Mouse (Mus musculus): ENCODE measurements around the gene Glt1d1. TPM values are rescaled to one million over a fixed set of nuclear protein-coding genes. Genes with fewer than 3 reads are reported as not detected.

The Glt1d1 gene
- total and polyA plus RNA-seq, 2 experiments: 9.7 to 38.2 TPM

DNA sequence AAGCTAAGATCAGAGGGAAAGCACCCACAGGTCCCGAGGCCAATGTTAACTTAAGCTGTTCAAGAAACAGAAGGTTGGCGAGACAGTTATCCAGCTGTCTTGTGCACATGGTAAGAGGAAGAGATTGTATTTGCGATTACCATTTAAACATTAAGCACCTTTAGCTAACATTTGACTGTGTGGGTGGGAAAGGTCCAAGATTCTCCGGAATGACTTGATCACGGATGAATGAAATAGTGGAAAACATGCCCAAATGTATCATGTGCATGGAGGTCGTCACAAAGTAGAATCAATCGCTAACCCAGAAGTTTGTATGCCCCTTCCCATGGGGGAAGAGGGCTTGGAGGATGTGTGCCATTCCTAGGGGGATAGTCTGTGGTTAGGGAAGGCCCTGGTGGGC is 1.6 kb downstream of the Glt1d1 start:
- peaks cover 27% of the 10 kb centered on the region for H3K4me1 ChIP-seq (ENCODE audit: control insufficient read depth, insufficient read depth, low read length)
- DNase-seq (ENCODE audit: extremely low read depth, low read depth, low spot score): no peak
- H3K4me3 ChIP-seq (ENCODE audit: insufficient read depth, low read depth, low read length): peak overlapping the region; percentile 18; the same call in 1 of the 2 replicates
- peak overlapping the region; percentile 49 for H3K9ac ChIP-seq (ENCODE audit: low read depth, low read length)
- H3K27ac ChIP-seq (replicated peaks; ENCODE audit: insufficient read depth, low read depth, low read length): peak overlapping the region; percentile 73
- WGBS: 24% methylated on average over 7 of the region's 7 CpGs
- peaks cover 2% of the 10 kb centered on the region; the same call in 1 of the 2 replicates for H3K36me3 ChIP-seq (ENCODE audit: control insufficient read depth, insufficient read depth, low read length)
- TF ChIP-seq POLR2A (IDR thresholded peaks at IDR 0.05; ENCODE audit: extremely low read depth, insufficient read depth, low read length) (no peak), CTCF (IDR thresholded peaks at IDR 0.05; ENCODE audit: low read depth, low read length) (no peak)
- H3K27me3 ChIP-seq (ENCODE audit: control insufficient read depth, insufficient read depth, low read length): no peaks in the 10 kb centered on the region
- H3K79me2 ChIP-seq (ENCODE audit: control insufficient read depth, insufficient read depth, low read length): peaks cover 13% of the 10 kb centered on the region; the same call in 1 of the 2 replicates

DNA sequence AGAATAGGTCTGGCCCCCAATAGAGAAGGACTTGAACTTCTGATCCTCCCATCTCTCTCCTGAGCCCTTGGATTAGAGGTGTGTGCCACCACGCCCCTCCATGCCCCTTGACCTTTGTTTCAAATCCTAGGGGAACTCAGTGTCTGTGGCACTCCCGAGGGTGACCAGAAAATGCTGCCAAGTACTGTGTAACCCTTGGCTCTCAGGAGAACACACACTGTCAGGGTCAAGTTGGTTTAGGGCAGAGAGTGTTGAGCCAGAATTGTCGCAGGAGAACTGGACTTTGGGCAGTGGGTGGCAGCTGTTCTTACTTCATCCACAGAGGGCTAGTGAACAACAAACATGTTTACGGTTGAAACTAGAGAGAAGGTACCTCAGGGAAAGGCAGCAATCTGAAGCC is 5.6 kb downstream of the Glt1d1 start:
- Histone ChIP-seq H3K9ac (ENCODE audit: low read depth, low read length) (peak overlapping the region; percentile 60), H3K36me3 (ENCODE audit: control insufficient read depth, insufficient read depth, low read length) (peaks cover 7% of the 10 kb centered on the region), H3K79me2 (ENCODE audit: control insufficient read depth, insufficient read depth, low read length) (peaks cover 25% of the 10 kb centered on the region), H3K4me1 (ENCODE audit: control insufficient read depth, insufficient read depth, low read length) (peaks cover 38% of the 10 kb centered on the region), H3K27me3 (ENCODE audit: control insufficient read depth, insufficient read depth, low read length) (no peaks in the 10 kb centered on the region), H3K27ac (replicated peaks; ENCODE audit: insufficient read depth, low read depth, low read length) (peak overlapping the region; percentile 90), H3K4me3 (ENCODE audit: insufficient read depth, low read depth, low read length) (peak overlapping the region; percentile 21; the same call in 1 of the 2 replicates)
- TF ChIP-seq CTCF (IDR thresholded peaks at IDR 0.05; ENCODE audit: low read depth, low read length) (no peak), POLR2A (IDR thresholded peaks at IDR 0.05; ENCODE audit: extremely low read depth, insufficient read depth, low read length) (no peak)
- WGBS: 16% methylated on average over 4 of the region's 4 CpGs
- peak; percentile 100 for DNase-seq (ENCODE audit: extremely low read depth, low read depth, low spot score)

DNA sequence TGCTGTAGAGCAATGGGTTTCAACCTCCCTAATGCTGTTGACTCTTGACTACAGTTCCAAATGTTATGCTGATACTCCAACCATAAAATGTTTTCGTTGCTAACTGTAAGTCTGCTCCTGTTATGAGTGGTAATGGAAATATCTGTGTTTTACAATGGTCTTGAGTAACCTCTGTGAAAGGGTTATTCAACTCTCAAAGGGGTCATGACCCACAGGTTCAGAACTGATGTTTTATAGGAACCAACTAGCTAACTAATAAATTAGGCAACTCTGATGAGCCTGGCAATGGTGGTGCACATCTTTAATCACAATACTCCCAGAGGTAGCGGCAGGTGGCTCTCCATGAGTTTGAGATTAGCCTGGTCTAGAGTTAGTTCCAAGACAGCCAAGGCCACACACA is 6.1 kb downstream of the Glt1d1 start:
- Histone ChIP-seq H3K4me1 (ENCODE audit: control insufficient read depth, insufficient read depth, low read length) (peaks cover 38% of the 10 kb centered on the region), H3K27me3 (ENCODE audit: control insufficient read depth, insufficient read depth, low read length) (no peaks in the 10 kb centered on the region), H3K9ac (ENCODE audit: low read depth, low read length) (peak overlapping the region; percentile 60), H3K4me3 (ENCODE audit: insufficient read depth, low read depth, low read length) (no peak overlapping the region; the same call in 1 of the 2 replicates), H3K36me3 (ENCODE audit: control insufficient read depth, insufficient read depth, low read length) (peaks cover 7% of the 10 kb centered on the region), H3K27ac (replicated peaks; ENCODE audit: insufficient read depth, low read depth, low read length) (peak overlapping the region; percentile 90), H3K79me2 (ENCODE audit: control insufficient read depth, insufficient read depth, low read length) (peaks cover 25% of the 10 kb centered on the region)
- TF ChIP-seq POLR2A (IDR thresholded peaks at IDR 0.05; ENCODE audit: extremely low read depth, insufficient read depth, low read length) (no peak), CTCF (IDR thresholded peaks at IDR 0.05; ENCODE audit: low read depth, low read length) (no peak)
- WGBS: 22% methylated on average over 2 of the region's 2 CpGs
- peak; percentile 96 for DNase-seq (ENCODE audit: extremely low read depth, low read depth, low spot score)

DNA sequence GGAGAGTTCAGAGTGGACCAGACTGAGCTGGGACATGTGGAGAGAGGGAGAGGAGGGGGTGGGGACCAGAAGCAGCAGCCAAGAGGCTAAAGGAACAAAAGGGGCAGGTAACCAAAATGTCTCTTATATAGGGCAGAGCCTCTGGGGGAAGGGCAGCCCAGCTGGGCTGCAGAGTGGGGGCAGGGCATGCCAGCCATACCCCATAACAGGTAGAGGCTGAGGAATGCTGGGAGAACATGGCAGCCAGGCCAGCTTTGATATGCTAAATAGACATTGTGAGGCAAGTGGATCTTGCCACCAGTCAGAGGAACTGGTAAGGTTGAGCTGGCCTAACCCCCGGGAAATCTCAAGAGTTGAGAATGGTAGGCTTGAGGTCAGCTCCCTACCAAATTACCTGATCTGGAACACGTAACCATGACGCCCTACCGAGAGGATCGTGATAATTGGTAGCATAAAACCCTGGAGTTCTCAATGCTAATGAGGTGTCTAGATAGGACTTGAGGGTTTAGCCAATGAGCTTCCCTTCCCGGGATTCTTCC is 7.1 kb downstream of the Glt1d1 start:
- Histone ChIP-seq H3K27ac (replicated peaks; ENCODE audit: insufficient read depth, low read depth, low read length) (peak overlapping the region; percentile 78), H3K27me3 (ENCODE audit: control insufficient read depth, insufficient read depth, low read length) (no peaks in the 10 kb centered on the region), H3K79me2 (ENCODE audit: control insufficient read depth, insufficient read depth, low read length) (peaks cover 20% of the 10 kb centered on the region), H3K36me3 (ENCODE audit: control insufficient read depth, insufficient read depth, low read length) (peaks cover 7% of the 10 kb centered on the region), H3K4me1 (ENCODE audit: control insufficient read depth, insufficient read depth, low read length) (peaks cover 35% of the 10 kb centered on the region), H3K9ac (ENCODE audit: low read depth, low read length) (0 out of 2 replicates have a peak overlapping the region, but pooled peaks have one; percentile 19), H3K4me3 (ENCODE audit: insufficient read depth, low read depth, low read length) (no peak overlapping the region)
- peak; percentile 40 for DNase-seq (ENCODE audit: extremely low read depth, low read depth, low spot score)
- 95% methylated on average over 6 of the region's 6 CpGs for WGBS
- no peak for TF ChIP-seq CTCF (IDR thresholded peaks at IDR 0.05; ENCODE audit: low read depth, low read length)
- no peak for TF ChIP-seq POLR2A (IDR thresholded peaks at IDR 0.05; ENCODE audit: extremely low read depth, insufficient read depth, low read length)

DNA sequence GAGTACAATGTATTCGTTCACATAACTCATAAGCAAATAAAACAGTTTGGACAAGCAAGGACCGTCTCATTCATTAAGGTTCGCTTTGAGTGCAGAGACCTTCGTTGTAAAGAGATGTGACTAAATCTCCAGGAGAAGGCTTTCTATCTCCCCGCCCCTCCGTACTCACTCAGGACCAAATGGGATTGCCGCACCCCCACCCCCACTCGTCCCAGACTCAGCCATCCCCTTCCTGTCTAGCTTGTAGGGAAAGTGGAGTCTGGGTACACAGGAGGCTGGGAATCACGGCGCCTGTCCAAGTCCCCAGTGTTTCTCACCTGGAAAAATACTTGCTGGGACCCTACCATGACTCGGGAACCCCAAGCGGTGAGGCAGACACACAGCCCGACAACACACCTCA is 7.6 kb downstream of the Glt1d1 start:
- H3K4me3 ChIP-seq (ENCODE audit: insufficient read depth, low read depth, low read length): no peak overlapping the region
- WGBS: 93% methylated on average over 13 of the region's 13 CpGs
- H3K27ac ChIP-seq (replicated peaks; ENCODE audit: insufficient read depth, low read depth, low read length): peak overlapping the region; percentile 58
- peaks cover 11% of the 10 kb centered on the region for H3K36me3 ChIP-seq (ENCODE audit: control insufficient read depth, insufficient read depth, low read length)
- H3K9ac ChIP-seq (ENCODE audit: low read depth, low read length): no peak overlapping the region
- DNase-seq (ENCODE audit: extremely low read depth, low read depth, low spot score): no peak
- no peak for TF ChIP-seq CTCF (IDR thresholded peaks at IDR 0.05; ENCODE audit: low read depth, low read length)
- no peak for TF ChIP-seq POLR2A (IDR thresholded peaks at IDR 0.05; ENCODE audit: extremely low read depth, insufficient read depth, low read length)
- H3K4me1 ChIP-seq (ENCODE audit: control insufficient read depth, insufficient read depth, low read length): peaks cover 35% of the 10 kb centered on the region
- H3K79me2 ChIP-seq (ENCODE audit: control insufficient read depth, insufficient read depth, low read length): peaks cover 20% of the 10 kb centered on the region
- no peaks in the 10 kb centered on the region for H3K27me3 ChIP-seq (ENCODE audit: control insufficient read depth, insufficient read depth, low read length)

DNA sequence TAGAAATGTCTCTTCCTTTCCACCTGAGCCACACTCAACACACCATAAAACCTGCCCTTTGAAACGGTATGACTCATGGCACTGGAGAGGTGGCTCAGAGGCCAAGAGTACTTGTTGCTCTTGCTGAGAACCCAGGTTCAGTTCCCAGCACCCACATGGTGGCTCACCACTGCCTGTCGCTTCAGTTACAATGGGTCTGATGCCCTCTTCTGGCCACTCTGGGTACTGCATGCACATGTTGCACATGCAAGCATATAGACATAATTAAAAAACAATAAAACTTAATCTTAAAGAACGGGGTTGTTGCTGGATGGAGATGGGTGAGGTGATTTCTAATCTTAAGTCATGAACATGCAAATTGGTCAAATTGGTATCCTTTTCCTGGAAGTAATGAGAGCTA is 8.3 kb downstream of the Glt1d1 start:
- TF ChIP-seq POLR2A (IDR thresholded peaks at IDR 0.05; ENCODE audit: extremely low read depth, insufficient read depth, low read length) (no peak), CTCF (IDR thresholded peaks at IDR 0.05; ENCODE audit: low read depth, low read length) (peak; percentile 60)
- H3K36me3 ChIP-seq (ENCODE audit: control insufficient read depth, insufficient read depth, low read length): peaks cover 15% of the 10 kb centered on the region
- no peak overlapping the region for H3K9ac ChIP-seq (ENCODE audit: low read depth, low read length)
- no peak overlapping the region for H3K4me3 ChIP-seq (ENCODE audit: insufficient read depth, low read depth, low read length)
- DNase-seq (ENCODE audit: extremely low read depth, low read depth, low spot score): peak; percentile 41
- peak overlapping the region; percentile 58 for H3K27ac ChIP-seq (replicated peaks; ENCODE audit: insufficient read depth, low read depth, low read length)
- 91% methylated on average over 3 of the region's 3 CpGs for WGBS
- H3K27me3 ChIP-seq (ENCODE audit: control insufficient read depth, insufficient read depth, low read length): no peaks in the 10 kb centered on the region
- peaks cover 33% of the 10 kb centered on the region for H3K4me1 ChIP-seq (ENCODE audit: control insufficient read depth, insufficient read depth, low read length)
- peaks cover 20% of the 10 kb centered on the region for H3K79me2 ChIP-seq (ENCODE audit: control insufficient read depth, insufficient read depth, low read length)

Measured in liver, adult 2 months (tissue).